Mouse (Mus musculus) layer of hippocampus, adult 8-10 months (tissue): Measurements from ENCODE around the gene Ptpn12. TPM values are rescaled to one million over a fixed set of nuclear protein-coding genes. Genes with fewer than 3 reads are reported as not detected.
"Not testable (repeated sequence)": the region's sequence is repeated elsewhere in the genome, so short reads cannot be mapped to it uniquely, and the experiment has no call there.

ENCODE experiments used
- DNase-seq, 2 experiments: peaks; one replicate each; pipeline ENCODE4 v3.0.0; 2022; ENCODE audit warnings: low spot score in 2 of 2
- total RNA-seq, 4 experiments: library from RNA; stranded (reverse); gene quantifications; 2 replicates each; pipeline ENCODE4 v1.2.4; 2022

Gene Ptpn12
- total RNA-seq, 4 experiments from 2014 or later, result 36.3 to 42.8 (median 38.0) TPM

DNA sequence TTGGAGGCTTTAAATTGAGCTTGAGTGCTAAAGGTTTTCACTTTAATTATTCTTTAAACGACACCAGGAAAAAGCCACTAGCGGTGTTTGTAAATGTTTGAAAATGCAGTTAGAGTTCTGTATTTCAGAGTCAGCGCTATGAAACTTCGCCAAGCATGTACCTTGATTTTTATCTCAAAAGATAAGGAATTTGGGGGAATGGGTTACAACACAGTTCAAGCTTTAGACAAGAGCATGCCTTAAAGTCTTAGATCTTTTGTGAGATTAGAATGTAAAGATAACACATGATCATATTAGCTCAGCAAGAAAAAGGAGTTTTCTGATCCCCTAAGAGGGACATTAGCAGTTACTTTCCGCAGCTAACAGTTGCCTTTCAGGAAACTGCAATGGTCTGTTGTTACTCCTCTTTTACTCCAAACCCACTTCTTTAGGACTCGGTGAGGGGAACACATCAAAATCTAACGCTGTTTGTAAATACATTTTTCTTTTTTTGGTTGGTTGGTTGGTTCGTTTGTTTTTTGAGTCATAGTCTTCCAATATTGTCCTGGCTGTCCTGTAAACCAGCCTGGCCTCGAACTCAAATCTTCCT lies 103.3 kb downstream of the Ptpn12 start:
- no peak for DNase-seq

DNA sequence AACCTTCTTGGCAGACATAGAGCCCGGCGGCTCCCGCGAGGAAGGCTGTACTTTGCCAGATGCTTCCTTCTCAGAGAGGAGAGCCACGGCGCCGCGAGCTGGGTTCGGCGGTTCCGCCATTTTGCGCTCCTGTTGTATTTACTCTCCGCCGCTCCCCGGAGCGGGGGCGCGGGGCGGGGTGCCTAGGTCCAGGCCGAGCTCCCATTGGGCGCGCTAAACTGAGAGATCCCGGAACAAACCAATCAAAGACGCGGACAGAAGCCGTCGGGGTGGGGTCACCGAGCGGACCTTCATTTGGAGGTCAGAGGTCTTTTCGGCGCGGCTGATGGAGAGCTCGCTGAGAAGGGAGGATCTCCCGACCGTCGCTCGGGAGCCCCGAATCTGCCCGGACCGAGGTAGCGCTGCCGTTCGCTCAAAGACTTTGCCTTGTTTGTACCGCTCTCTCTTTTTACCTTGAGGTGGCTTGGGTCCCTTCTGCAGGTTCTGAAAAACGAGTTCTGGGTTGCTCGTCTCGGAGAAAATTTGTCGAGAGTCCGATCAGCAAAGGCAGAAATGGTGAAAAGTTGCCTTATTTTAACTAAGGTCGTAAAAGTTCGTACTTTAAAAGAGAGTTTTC lies 103.9 kb downstream of the Ptpn12 start:
- DNase-seq, result peak; percentile 96 to 97

DNA sequence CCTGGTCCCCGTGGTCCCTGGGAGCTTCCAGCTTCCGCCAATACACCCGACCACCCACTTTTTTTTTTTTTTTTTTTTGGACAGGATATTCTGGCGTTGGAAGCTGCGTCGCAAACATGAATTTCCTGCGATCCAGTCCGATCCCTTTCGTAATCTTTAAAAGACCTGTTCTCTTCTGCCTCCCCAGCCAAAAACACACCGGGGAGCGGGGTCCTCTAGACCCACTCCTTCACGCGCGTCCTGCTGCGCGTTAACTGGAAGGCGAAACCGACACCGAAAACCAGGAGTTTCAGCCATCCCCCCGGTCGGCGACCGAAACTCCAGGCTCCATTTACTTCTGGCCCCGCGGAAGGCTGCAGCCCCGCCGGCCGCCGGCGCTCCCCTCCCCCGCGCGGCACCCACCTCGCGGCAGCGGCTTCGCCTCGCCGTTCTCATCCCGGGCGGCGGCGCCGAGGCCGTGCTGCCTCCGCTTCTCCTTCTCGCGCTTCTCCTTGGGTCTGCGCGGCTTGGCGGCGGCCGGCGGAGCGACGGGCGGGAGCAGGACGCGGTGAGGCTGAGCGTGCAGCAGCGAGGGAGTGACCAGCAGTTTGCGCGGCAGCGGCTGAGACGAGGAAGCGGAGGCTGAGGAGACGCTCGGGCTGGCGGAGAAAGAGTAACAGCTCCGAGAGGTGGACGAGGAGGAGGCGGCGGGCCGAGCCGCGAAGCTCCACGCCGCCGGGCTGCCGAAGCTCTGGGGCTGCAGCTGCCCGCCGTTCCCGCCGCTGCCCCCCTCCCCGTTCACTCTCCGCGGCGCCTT lies 104.7 kb downstream of the Ptpn12 start:
- DNase-seq, result peak; percentile 22 to 32

GRCm38 (mm10) chr5:20950516-20950854 lies 105.2 kb downstream of the Ptpn12 start:
- DNase-seq, result no peak

GRCm38 (mm10) chr5:20950093-20950492 lies 105.6 kb downstream of the Ptpn12 start:
- no peak for DNase-seq

DNA sequence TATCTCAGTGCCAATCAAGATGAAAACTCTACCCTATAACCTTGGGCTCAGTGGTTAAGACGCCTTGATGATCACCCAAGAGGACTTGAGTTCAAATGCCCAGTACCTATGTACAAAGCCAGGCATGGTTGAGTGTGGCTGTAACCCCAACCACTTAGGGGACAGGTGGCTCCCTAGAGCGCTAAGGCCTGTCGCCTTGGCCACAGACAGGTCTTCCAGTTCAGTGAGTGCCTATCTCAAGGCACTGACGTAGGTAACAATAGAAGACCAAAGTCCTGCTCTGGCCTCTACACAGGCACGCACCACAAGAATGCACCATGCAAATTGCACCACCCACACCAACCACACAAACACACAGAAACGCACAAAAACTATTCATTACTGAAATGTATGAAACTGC lies 108.8 kb downstream of the Ptpn12 start:
- no peak for DNase-seq

- DNase-seq, result no peak
Observed at GRCm38 (mm10) chr5:20944961-20945748, 110.6 kb downstream of the Ptpn12 start.

DNA sequence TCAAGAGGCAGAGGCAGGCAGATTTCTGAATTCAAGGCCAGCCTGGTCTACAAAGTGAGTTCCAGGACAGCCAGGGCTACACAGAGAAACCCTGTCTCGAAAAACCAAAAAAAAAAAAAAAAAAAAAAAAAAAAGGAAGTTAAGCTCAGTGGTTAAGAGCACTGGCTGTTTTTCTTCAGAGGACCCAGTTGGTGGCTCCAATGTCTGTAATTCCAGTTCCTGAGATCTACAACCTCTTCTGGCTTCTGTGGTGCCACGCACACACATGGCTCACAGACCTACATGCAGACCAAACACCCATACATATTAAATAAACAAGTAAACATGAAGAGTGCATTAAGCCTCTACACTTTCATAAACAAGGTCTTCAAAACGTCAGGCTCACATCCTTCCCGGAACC lies 111.9 kb downstream of the Ptpn12 start:
- DNase-seq, result not testable (repeated sequence)

- no peak for DNase-seq
Observed at GRCm38 (mm10) chr5:20942523-20942922, 113.2 kb downstream of the Ptpn12 start.

DNA sequence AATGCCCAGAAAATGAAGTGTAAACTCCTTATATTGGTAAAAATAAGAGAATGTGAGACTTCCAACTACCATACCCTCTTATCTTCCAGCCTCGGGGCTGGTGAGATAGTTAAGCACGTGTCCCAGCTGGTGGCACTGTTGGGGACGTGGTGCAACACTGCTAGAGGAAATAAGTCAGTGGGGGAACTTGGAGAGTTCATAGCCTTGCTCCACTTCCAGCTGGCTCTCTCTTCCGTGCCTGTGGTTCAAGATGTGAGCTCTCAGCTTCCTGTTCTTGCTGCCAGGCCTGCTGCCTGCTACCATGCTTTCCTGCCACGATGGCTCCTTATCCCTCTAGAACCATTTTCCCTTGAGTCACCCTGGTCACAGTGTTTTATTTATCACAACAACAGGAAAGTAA lies 114.5 kb downstream of the Ptpn12 start:
- DNase-seq, result no peak

- no peak for DNase-seq
Observed at GRCm38 (mm10) chr5:20940696-20941095, 115.0 kb downstream of the Ptpn12 start.

GRCm38 (mm10) chr5:20940040-20940571 lies 115.6 kb downstream of the Ptpn12 start:
- no peak for DNase-seq

DNA sequence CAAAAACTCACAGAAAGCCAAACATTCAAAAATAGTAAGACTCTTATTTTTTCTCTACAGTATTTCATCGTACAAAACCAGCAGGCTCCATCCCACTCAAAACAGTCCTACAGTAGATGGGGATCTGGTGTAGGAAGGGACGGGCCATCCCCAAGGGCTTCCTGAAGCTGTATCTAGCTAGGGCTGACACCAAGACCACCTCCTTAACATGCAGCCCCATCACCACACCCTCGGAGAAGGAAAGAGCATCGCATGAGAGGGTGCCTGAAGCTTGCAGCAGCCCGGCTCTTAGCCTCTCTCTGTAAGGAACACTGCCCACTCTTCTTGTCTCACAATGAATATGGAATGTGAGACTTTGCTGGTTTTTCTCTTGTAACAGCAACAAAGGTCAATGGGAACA lies 117.2 kb downstream of the Ptpn12 start:
- DNase-seq, result no peak

Other genes starting within 250 kb of the Ptpn12 start
- 10 to 100 TPM; 10.7 to 13.8 (median 11.3) TPM for gene Phtf2, start 173.8 kb downstream of the Ptpn12 start, total RNA-seq
- 10 to 100 TPM; 19.8 to 25.7 (median 22.4) TPM for gene Tmem60, start 173.7 kb downstream of the Ptpn12 start, total RNA-seq
- 10 to 100 TPM; 19.5 to 22.1 (median 20.8) TPM for gene Rsbn1l, start 99.5 kb downstream of the Ptpn12 start, total RNA-seq
- 10 to 100 TPM in 3 of 4 experiments, 1 to 10 TPM in 1; 9.0 to 13.9 (median 11.2) TPM for gene Gsap, start 130.3 kb upstream of the Ptpn12 start, total RNA-seq